Mouse (Mus musculus): Measurements from ENCODE around the gene Fam43a.
A peak's percentile ranks its signal among the peaks of the same experiment; 100 is the strongest.

The Fam43a gene

DNA sequence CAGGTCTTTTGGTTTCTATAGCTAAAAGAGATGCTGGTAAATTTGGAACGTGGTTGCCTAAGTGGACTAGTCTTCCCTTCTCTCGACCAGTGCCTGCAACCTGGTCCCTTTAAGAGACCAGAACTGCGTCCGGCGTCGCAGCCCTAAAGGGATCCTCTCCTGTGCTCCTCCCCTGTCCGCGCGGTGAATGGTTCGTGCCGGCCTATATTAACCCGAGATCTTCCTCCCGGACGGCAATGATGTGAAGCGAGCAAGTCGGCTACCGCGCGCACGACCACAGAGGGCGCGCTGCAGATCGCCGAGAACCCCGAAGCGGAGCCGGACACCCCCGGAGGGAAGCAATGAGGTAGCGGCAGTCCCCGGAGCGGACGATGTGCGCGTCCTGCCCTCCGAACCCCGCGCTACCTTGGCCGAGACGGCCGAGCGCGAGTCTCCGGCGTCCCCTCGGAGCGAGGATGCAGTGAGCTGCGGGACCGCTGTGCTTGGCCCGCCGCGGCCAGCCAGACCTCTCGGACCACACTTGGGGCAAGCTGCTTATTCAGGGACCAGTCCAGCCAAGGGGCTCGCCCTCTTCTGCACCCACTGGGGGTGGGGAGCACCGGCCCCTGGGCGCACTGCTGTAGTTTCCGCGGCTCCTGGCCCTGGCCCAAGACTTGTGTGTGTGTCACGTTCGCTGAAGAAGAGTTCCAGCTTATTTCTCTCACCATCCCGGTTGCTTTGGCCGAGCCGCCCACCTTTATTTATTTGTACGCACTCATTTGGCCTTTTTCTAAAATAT, at the start of gene Fam43a:
Gene Fam43a, plus strand, starts transcription at position 233 of the 778 bp plus-strand sequence.
- peak; percentile 64 to 86 for DNase-seq (ENCODE audit: low read depth in 1 of 2, low spot score in 2 of 2)

- peak; percentile 16 to 52 for DNase-seq (ENCODE audit: low read depth in 1 of 2, low spot score in 2 of 2)
Measured at GRCm38 (mm10) chr16:30549966-30550747, 49.4 kb upstream of the Fam43a start.

- no peak for DNase-seq (ENCODE audit: low read depth in 1 of 2, low spot score in 2 of 2)
Measured at GRCm38 (mm10) chr16:30550748-30551192, 48.8 kb upstream of the Fam43a start, which contains the start of gene Tmem44. Gene Tmem44, minus strand, starts transcription at chr16:30550842.

DNA sequence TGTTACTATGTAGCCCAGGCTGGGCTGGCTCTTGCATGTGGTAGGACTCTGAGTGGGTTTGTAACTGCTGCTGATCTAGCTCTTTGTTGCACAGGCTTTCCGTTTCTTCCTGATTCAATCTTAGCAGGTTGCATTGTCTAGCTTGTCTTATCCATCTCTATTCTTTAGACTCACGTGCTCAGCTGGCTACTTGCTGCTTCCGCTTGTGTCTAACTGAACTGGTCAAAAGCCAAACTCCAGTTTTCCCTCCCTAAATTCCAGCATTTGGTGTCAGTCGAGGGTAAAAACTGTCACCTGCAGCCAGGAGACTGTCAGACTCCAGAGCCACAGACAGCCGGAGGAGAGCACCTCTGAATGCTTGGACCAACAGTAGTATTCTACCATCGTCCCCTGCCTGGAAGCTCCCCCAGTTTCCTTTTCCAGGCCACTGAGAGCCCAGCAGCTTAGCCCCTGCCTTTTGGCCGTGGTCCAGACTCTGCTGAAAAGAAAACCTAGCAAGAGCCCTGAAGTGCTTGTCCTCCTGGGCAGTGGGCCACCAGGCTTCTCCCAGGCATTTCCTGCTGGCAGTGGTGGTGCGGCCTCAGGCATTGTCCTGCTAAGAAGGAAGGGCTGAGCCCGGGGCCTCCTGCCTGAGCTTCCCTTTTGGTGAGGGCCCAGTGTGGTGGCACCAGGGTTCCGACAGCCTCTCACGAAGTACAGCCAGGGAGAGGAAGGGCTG, 46.7 kb upstream of the Fam43a start:
- no peak for DNase-seq (ENCODE audit: low read depth in 1 of 2, low spot score in 2 of 2)

- no peak for DNase-seq (ENCODE audit: low read depth in 1 of 2, low spot score in 2 of 2)
Measured at GRCm38 (mm10) chr16:30554109-30554508, 45.4 kb upstream of the Fam43a start.

- no peak for DNase-seq (ENCODE audit: low read depth in 1 of 2, low spot score in 2 of 2)
Measured at GRCm38 (mm10) chr16:30559312-30559992, 40.1 kb upstream of the Fam43a start.

DNA sequence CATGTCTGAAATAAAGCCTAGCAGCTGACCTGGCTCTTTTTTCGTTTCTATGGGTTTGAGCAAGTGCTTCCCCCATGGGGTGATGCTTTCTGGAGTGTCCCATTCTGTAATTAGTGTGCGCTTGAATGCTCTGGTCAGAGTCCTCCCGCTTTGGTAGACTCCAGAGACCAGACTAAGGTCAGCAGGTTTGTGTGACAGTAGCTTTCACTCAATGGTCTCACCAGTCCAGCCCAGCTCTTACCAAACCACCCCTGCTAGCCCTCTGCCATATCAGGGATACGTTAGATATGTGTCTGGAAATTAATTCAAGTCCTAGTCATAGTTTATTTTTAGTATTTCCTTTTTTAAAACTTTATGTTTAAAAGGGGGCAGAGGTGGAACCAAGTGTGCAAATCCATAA, 38.9 kb upstream of the Fam43a start:
- no peak for DNase-seq (ENCODE audit: low read depth in 1 of 2, low spot score in 2 of 2)

DNA sequence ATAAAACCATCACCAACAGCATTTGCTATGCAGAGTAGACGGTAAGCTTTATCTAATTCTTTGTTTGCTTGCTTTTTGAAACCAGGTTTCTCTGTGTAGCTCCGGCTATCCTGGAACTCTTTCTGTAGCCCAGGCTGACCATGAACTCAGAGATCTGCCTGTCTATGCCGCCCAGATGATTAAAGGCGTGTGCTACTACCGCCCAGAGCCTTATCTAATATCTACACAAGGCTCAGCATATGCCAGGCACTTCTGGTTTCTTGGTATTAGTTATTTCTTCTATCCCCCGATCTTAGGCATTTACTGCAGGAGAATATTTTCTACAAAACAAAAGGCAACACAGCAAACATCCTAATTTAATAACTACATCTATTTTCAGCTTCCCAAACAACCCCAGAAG, 33.9 kb upstream of the Fam43a start:
- no peak for DNase-seq (ENCODE audit: low read depth in 1 of 2, low spot score in 2 of 2)

- DNase-seq (ENCODE audit: low read depth in 1 of 2, low spot score in 2 of 2): no peak
Measured at GRCm38 (mm10) chr16:30570173-30570572, 29.4 kb upstream of the Fam43a start.

GRCm38 (mm10) chr16:30571378-30571777, 28.1 kb upstream of the Fam43a start:
- no peak for DNase-seq (ENCODE audit: low read depth in 1 of 2, low spot score in 2 of 2)

- DNase-seq (ENCODE audit: low read depth in 1 of 2, low spot score in 2 of 2): no peak
Measured at GRCm38 (mm10) chr16:30572239-30572638, 27.3 kb upstream of the Fam43a start.

DNA sequence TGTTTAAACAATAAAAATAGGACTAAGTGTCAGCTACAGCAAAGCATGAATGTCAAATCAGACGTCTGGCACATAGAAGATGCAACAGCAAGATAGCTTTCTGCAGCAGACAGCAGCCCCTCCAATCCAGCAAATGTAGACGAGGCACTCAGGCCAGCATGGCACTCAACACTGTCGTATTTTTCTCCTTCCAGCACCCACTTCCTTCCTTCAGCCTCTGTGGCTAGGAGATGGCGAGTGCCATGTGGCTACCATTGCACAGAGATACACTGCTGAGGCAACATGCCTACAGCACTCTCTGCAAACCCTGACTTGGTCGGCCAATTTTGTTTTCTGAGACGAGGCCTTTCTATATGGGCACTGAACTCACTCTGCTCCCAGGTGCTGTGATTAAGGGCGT, 23.7 kb upstream of the Fam43a start:
- DNase-seq (ENCODE audit: low read depth in 1 of 2, low spot score in 2 of 2): no peak

- DNase-seq (ENCODE audit: low read depth in 1 of 2, low spot score in 2 of 2): no peak
Measured at GRCm38 (mm10) chr16:30576392-30576791, 23.1 kb upstream of the Fam43a start.

GRCm38 (mm10) chr16:30580765-30581164, 18.8 kb upstream of the Fam43a start:
- no peak for DNase-seq (ENCODE audit: low read depth in 1 of 2, low spot score in 2 of 2)

DNA sequence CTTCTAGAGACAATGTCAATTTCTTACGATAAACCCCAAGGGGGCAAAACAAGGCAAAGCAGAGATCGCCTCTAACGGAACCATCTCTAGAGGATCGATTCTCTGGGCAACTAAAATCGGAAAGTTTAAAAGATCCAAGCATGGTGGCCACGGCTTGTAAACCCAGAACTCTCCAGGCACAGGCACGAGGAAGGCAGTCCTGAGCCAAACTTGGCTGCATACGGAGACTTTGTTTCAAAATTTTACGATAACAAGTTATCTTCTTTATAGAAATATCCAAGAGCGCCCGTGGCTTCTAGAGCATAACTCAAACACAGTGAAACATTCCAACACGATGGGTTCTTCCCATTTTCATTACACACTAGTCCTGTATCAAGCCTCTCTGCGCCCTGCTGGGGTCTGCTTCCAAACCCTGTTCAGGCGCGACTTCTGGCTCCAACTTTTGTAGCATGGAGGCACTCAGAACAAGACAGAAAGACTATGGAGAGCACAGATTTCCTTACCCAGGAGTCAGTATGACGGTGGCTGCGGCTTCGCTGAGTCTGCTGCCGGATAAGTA, 12.5 kb upstream of the Fam43a start:
- no peak for DNase-seq (ENCODE audit: low read depth in 1 of 2, low spot score in 2 of 2)

DNA sequence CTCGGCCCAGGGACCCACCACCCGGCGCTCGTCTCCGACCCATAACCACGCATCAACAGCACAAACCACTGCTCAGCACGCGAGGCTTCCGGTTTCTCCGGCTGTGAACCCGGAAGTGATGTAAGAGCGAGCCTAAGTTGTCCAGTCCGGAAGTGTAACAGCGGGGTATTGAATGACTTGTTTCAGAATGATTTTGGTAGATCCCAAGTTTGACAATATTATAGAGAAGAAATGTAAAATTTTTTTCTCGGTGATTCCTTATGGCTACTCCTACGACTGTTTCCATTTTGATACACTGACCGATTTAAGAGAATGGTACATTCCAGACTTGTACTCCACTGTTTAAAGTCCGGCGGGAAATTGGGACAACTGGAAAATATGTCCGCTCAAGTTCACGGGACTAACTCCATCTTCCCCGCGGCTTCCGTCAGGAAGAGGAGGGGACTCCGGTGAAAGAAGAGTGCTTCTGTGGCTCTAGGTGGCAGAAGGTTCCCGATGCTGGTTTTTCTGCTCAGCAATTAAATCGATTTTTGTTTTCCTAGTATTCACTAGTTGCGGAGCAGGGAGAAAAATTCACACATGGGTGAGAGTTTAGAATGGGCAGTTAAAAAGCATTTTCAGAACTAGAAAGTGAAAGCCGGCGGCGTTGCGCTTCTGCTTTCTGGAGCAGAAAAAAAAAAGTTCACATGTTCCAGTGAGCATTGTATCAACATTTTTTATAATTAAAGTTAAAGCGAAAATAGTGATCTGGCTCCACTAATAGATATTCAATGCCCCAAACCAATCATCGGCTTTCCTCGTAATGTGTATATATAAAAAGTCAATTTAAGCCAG, 11.8 kb upstream of the Fam43a start, which contains the start of gene Lsg1:
Gene Lsg1, minus strand, starts transcription at position 99 of the 834 bp plus-strand sequence.
- peak; percentile 70 to 80 for DNase-seq (ENCODE audit: low read depth in 1 of 2, low spot score in 2 of 2)

DNA sequence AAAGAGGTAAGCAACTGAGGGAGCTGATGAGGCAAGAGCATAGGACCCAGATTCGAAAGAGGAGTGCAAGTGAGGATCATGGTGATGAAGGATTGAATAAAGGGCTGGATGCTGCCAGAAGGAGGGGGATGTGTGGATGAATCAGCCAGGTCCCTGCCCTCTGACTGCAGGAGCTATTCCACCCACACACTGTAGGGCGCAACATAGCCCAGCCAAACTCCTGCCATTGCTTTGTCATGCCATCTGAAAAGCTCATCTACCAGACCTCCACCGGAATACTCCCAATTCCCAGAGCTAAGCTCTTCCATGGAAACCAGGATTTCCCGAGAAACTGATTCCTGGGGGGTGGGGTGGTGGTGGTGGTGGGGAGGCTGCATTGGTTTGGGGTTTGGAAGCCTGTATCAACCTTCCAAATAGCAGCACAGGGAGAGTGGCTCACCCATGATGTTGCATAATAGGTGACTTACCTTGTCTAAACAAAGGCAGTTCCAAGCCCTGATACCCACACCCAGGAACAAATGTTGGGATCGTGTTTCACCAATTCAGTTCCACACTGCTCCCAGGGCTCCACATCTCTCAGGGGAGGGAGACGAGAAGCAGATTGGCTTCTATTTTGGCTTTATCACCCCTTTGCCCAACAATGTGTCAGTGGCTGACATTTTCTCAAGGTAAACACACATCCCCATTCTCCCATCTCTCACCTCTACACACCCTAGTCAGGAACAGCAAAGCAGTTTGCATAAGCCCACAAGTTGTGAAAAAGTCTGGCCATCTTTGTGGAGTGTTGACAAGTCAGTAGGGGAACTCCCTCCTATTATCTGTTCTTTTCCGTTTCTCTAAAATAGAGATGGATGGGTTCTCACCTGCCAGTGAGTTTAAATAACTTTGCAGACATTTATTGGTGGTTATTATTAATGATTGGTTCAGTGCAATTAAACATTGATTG, 9.0 kb upstream of the Fam43a start:
- DNase-seq (ENCODE audit: low read depth in 1 of 2, low spot score in 2 of 2): no peak

DNA sequence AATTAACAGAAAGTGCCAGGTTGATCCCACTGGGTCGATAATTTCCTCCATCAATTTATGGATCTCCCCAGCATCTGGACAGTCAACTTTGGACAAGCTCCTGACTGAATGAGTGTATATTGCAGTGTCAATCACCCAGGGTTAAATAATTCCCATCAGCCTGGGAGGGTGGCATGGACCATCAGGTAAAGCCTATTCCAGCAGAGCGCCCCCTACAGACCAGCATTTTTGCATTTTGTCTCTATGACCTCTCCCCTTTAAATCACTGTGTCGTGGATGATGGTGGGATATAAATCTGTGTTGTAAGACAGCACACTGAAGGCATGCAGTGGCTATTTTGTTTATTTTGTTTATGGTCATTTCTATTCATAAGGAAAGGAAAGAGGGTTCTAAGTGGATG, 7.5 kb upstream of the Fam43a start:
- no peak for DNase-seq (ENCODE audit: low read depth in 1 of 2, low spot score in 2 of 2)

- no peak for DNase-seq (ENCODE audit: low read depth in 1 of 2, low spot score in 2 of 2)
Measured at GRCm38 (mm10) chr16:30595356-30595755, 4.2 kb upstream of the Fam43a start.
